Mouse (Mus musculus): ENCODE measurements around the gene Cdyl2.
A peak's percentile ranks its signal among the peaks of the same experiment; 100 is the strongest.

- TF ChIP-seq CHD2 (IDR thresholded peaks at IDR 0.05; ENCODE audit: low read depth, low read length) (peak; percentile 97), ZNF384 (IDR thresholded peaks at IDR 0.05; ENCODE audit: low read depth, low read length) (no peak), ZC3H11A (IDR thresholded peaks at IDR 0.05; ENCODE audit: borderline replicate concordance, low read depth, low read length) (no peak)
Observed at GRCm38 (mm10) chr8:116670604-116671003, 62.2 kb downstream of the Cdyl2 start.
